Mouse (Mus musculus) forebrain, embryonic 14.5 days (tissue): ENCODE results near the gene Kcnc3. TPM values are rescaled to one million over a fixed set of nuclear protein-coding genes. Genes with fewer than 3 reads are reported as not detected.

ENCODE experiments used
- ATAC-seq: fragments of 200-750 bp; cut with Nextera tagmentation; 2 replicates; pipeline ENCODE4 v1.8.0; 2017; ENCODE audit warnings: mild to moderate bottlenecking, moderate library complexity
- DNase-seq: peaks from one replicate; pipeline ENCODE4 v3.0.0-alpha.2; 2015; ENCODE audit warnings: low spot score
- H3K27ac ChIP-seq: fragments of 300-500 bp; sonication (generic); 2 replicates; pipeline ENCODE4 v1.5.1; 2014; ENCODE audit warnings: low read depth, mild to moderate bottlenecking, control low read depth, low read length, moderate library complexity
- H3K27me3 ChIP-seq: fragments of 300-500 bp; sonication (generic); replicated peaks from 2 replicates; pipeline ENCODE4 v1.6.1; 2014; ENCODE audit warnings: low read length, control low read depth, mixed read lengths; ENCODE audit not compliant: control insufficient read depth, insufficient read depth
- H3K36me3 ChIP-seq: fragments of 300-500 bp; sonication (generic); 2 replicates; pipeline ENCODE4 v1.6.1; 2014; ENCODE audit warnings: low read length, control low read depth; ENCODE audit not compliant: control insufficient read depth, insufficient read depth
- H3K4me1 ChIP-seq: fragments of 300-500 bp; sonication (generic); 2 replicates; pipeline ENCODE4 v1.6.1; 2014; ENCODE audit warnings: antibody characterized with exemption, low read length, control low read depth; ENCODE audit not compliant: control insufficient read depth, insufficient read depth
- H3K4me2 ChIP-seq: fragments of 300-500 bp; sonication (generic); 2 replicates; pipeline ENCODE4 v1.6.1; 2014; ENCODE audit warnings: mild to moderate bottlenecking, control low read depth, low read length
- H3K4me3 ChIP-seq: fragments of 300-500 bp; sonication (generic); 2 replicates; pipeline ENCODE4 v1.5.1; 2014; ENCODE audit warnings: low read depth, low read length, control low read depth
- H3K9ac ChIP-seq: fragments of 300-500 bp; sonication (generic); 2 replicates; pipeline ENCODE4 v1.6.1; 2014; ENCODE audit warnings: mild to moderate bottlenecking, low read length, control low read depth, moderate library complexity
- H3K9me3 ChIP-seq: fragments of 300-500 bp; sonication (generic); replicated peaks from 2 replicates; pipeline ENCODE4 v1.6.1; 2016; ENCODE audit warnings: low read length, control low read depth, mixed read lengths; ENCODE audit not compliant: control insufficient read depth
- WGBS: fragments of 180-500 bp; shearing (Covaris S2); extraction: QIAGEN DNeasy Blood & Tissue Kit; methylation state at CpG from one replicate; pipeline ENCODE4 v1.1.7; 2014; 5-methylcytosine and 5-hydroxymethylcytosine counted together
- polyA plus RNA-seq: library from polyadenylated mRNA; unstranded; fragments of >200 nt; fragmentation: Nextera tagmentation; extraction: Ambion mirVana; gene quantifications from 2 replicates; pipeline ENCODE4 v1.2.1, GENCODE M21; 2014

The Kcnc3 gene
- polyA plus RNA-seq, 1 experiment from 2014 or later: 2.1 TPM

DNA sequence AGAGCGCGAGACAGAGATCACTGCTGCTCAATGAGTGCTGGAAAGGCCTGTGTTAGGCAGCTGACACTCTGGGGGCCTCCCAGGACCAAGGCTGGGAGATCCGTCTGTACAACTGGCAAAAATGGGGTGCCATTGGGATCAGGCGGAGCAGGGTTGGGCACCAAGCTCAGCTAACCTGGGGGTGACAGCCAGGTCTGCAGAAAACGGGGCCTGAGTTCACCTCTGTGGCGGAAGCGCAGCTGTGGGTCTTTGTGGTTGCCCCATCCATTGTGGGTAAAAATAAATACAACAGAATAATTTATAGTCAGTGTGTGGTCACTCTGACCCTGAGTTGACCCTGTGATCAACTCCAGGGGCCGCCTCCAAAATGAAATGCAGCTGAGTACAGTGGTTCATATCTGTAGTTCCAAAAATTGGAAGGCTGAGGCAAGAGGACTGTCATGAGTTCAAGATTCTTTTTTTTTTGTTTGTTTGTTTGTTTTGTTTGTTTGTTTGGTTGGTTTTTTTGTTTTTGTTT, 58.7 kb downstream of the Kcnc3 start:
- no peaks in the 10 kb centered on the region for H3K36me3 ChIP-seq
- ATAC-seq (no peak), DNase-seq (no peak)
- peaks cover 10% of the 10 kb centered on the region for H3K27me3 ChIP-seq
- 81% methylated on average over 8 of the region's 8 CpGs for WGBS
- H3K9ac ChIP-seq: no peak overlapping the region
- H3K4me1 ChIP-seq: peaks cover 4% of the 10 kb centered on the region; the same call in 1 of the 2 replicates
- no peak overlapping the region for H3K4me2 ChIP-seq
- no peak overlapping the region for H3K4me3 ChIP-seq
- H3K9me3 ChIP-seq: no peaks in the 10 kb centered on the region
- H3K27ac ChIP-seq: no peak overlapping the region

GRCm38 (mm10) chr7:44649990-44650389, 59.5 kb downstream of the Kcnc3 start:
- 10% methylated on average over 4 of the region's 4 CpGs for WGBS
- peak; percentile 69 for DNase-seq
- Histone ChIP-seq H3K9ac (no peak overlapping the region), H3K27me3 (peaks cover 5% of the 10 kb centered on the region), H3K4me1 (peaks cover 4% of the 10 kb centered on the region; the same call in 1 of the 2 replicates), H3K27ac (no peak overlapping the region), H3K9me3 (no peaks in the 10 kb centered on the region), H3K4me3 (no peak overlapping the region), H3K4me2 (no peak overlapping the region), H3K36me3 (no peaks in the 10 kb centered on the region)
- ATAC-seq: peak; percentile 52; the same call in 1 of the 2 replicates

DNA sequence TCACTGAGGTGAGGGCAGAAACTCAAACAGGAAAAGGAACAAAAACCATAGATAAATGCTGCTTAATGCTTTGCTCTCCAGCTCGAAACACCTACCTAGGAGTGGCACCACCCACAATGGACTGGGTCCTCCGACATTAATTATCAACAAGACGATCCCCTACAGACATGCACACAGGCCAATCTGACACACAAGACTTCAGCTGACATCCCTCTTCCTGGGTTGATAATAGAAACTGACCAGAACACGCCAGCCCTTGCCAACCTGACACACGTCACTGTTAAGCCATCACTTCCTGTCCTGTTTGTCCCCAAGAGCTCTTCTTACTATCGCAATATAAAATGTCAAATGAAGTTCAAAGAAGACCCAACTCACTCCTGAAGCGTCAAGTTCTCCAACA, 61.0 kb downstream of the Kcnc3 start:
- 77% methylated on average over 7 of the region's 7 CpGs for WGBS
- H3K4me1 ChIP-seq: no peaks in the 10 kb centered on the region
- H3K9ac ChIP-seq: no peak overlapping the region
- H3K27me3 ChIP-seq: no peaks in the 10 kb centered on the region
- no peaks in the 10 kb centered on the region for H3K9me3 ChIP-seq
- H3K36me3 ChIP-seq: no peaks in the 10 kb centered on the region
- H3K27ac ChIP-seq: no peak overlapping the region
- no peak for DNase-seq
- no peak overlapping the region for H3K4me3 ChIP-seq
- no peak for ATAC-seq
- no peak overlapping the region for H3K4me2 ChIP-seq

DNA sequence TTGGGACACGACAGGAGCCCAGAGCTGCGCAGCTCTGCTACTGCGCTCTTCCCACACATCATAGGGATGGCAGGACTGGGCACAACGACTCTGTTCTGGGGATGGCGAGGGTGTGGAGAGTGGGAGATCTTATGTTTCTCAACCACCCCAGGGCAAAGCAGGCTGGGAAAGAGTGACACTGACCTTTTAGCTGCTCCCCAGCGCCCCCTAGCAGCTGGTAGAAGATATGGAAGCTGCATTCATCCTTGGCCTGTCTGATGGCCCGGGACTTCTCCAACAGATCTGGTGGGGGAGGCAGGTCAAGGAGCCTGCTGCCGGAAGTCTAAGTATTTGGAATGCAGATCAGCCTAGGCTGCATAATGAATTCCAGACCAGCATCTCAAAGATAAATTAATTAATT, 63.3 kb downstream of the Kcnc3 start:
- no peak overlapping the region for H3K4me3 ChIP-seq
- DNase-seq (no peak), ATAC-seq (no peak)
- no peak overlapping the region for H3K27ac ChIP-seq
- no peaks in the 10 kb centered on the region for H3K36me3 ChIP-seq
- H3K9ac ChIP-seq: no peak overlapping the region
- 56% methylated on average over 8 of the region's 8 CpGs for WGBS
- H3K9me3 ChIP-seq: no peaks in the 10 kb centered on the region
- H3K4me1 ChIP-seq: no peaks in the 10 kb centered on the region
- no peaks in the 10 kb centered on the region for H3K27me3 ChIP-seq
- H3K4me2 ChIP-seq: no peak overlapping the region

Other genes with a start within 250 kb of the Kcnc3 start
- 19.0 and 25.3 TPM in 2 replicates for gene Syt3, start 206.6 kb upstream of the Kcnc3 start, polyA plus RNA-seq
- 0.63 and 0.86 TPM in 2 replicates for gene 1700008O03Rik, start 204.8 kb upstream of the Kcnc3 start, polyA plus RNA-seq
- 20.8 and 22.1 TPM in 2 replicates for gene Lrrc4b, start 161.6 kb upstream of the Kcnc3 start, polyA plus RNA-seq
- gene Aspdh, start 125.3 kb upstream of the Kcnc3 start, polyA plus RNA-seq: 5.3 TPM in 2 replicates
- gene Josd2, start 122.7 kb upstream of the Kcnc3 start, polyA plus RNA-seq: 49.3 and 50.5 TPM in 2 replicates
- 147 and 154 TPM in 2 replicates for gene Emc10, start 94.1 kb upstream of the Kcnc3 start, polyA plus RNA-seq
- gene Fam71e1, start 94.1 kb upstream of the Kcnc3 start, polyA plus RNA-seq: 13.0 and 24.0 TPM in 2 replicates
- 0.10 TPM in 2 replicates for gene Mybpc2, start 66.0 kb upstream of the Kcnc3 start, polyA plus RNA-seq
- not detected in 2 replicates for gene Spib, start 58.6 kb upstream of the Kcnc3 start, polyA plus RNA-seq
- 32.6 and 33.0 TPM in 2 replicates for gene Pold1, start 41.8 kb upstream of the Kcnc3 start, polyA plus RNA-seq
- 72.6 and 78.2 TPM in 2 replicates for gene Nr1h2, start 36.7 kb upstream of the Kcnc3 start, polyA plus RNA-seq
- gene Napsa, start 18.3 kb upstream of the Kcnc3 start, polyA plus RNA-seq: 0.74 and 0.79 TPM in 2 replicates
- 0.74 and 1.1 TPM in 2 replicates for gene Myh14, start 80.2 kb downstream of the Kcnc3 start, polyA plus RNA-seq
- gene Izumo2, start 118.1 kb downstream of the Kcnc3 start, polyA plus RNA-seq: not detected in 2 replicates
- gene Vrk3, start 157.7 kb downstream of the Kcnc3 start, polyA plus RNA-seq: 32.0 and 33.5 TPM in 2 replicates
- 1.2 and 1.3 TPM in 2 replicates for gene Zfp473, start 160.4 kb downstream of the Kcnc3 start, polyA plus RNA-seq
- 40.4 and 43.6 TPM in 2 replicates for gene Nup62, start 225.4 kb downstream of the Kcnc3 start, polyA plus RNA-seq
- 1.0 and 1.2 TPM in 2 replicates for gene Il4i1, start 225.7 kb downstream of the Kcnc3 start, polyA plus RNA-seq
- gene Atf5, start 226.0 kb downstream of the Kcnc3 start, polyA plus RNA-seq: 4.2 and 4.7 TPM in 2 replicates